Mouse (Mus musculus): ENCODE measurements around the gene Hes7. TPM values are rescaled to one million over a fixed set of nuclear protein-coding genes. Genes with fewer than 3 reads are reported as not detected.

Gene Hes7
- polyA plus RNA-seq, 1 experiment, result 0.44 TPM

DNA sequence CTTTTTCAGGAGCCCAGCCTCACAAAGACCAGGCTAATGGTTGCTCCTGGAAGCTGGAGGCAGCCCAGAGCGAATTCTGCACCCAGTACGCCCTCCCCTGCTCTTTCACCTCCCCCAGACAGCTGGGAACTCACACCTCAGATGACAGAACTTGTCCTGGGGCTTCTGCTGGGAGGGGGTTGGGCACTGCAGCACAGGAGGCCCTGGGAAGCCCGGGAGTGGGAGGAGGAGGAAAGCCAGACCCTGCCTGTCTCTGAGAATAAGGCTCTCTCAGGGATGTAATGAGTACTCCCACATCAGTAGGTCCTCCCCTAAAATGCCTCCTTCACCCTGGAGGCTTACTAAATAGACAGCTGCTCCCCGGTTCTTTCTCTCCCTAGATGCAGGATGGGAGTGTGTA, 33.1 kb upstream of the Hes7 start:
- no peak overlapping the region for H3K27ac ChIP-seq (ENCODE audit: insufficient read depth, low read length)
- no peaks in the 10 kb centered on the region for H3K27me3 ChIP-seq (ENCODE audit: control insufficient read depth, insufficient read depth, low read length)
- no peak overlapping the region for H3K4me3 ChIP-seq (ENCODE audit: extremely low read depth, insufficient read depth, insufficient read length)
- DNase-seq (ENCODE audit: low read depth in 1 of 2, low spot score in 2 of 2), result no peak
- peaks cover 8% of the 10 kb centered on the region for H3K36me3 ChIP-seq (ENCODE audit: control insufficient read depth, insufficient read depth, low read length)
- 71% methylated on average over 4 of the region's 4 CpGs for WGBS
- H3K4me1 ChIP-seq (ENCODE audit: control insufficient read depth, insufficient read depth, insufficient read length), result peaks cover 11% of the 10 kb centered on the region; the same call in 1 of the 2 replicates
- no peak for TF ChIP-seq CTCF (IDR thresholded peaks at IDR 0.05; ENCODE audit: extremely low read depth, insufficient read depth, insufficient read length, insufficient replicate concordance)
- TF ChIP-seq POLR2A (IDR thresholded peaks at IDR 0.05; ENCODE audit: low read depth, low read length), result no peak

GRCm38 (mm10) chr11:69087597-69087996, 32.6 kb upstream of the Hes7 start:
- 73% methylated on average over 2 of the region's 2 CpGs for WGBS
- H3K4me1 ChIP-seq (ENCODE audit: control insufficient read depth, insufficient read depth, insufficient read length), result peaks cover 11% of the 10 kb centered on the region; the same call in 1 of the 2 replicates
- H3K4me3 ChIP-seq (ENCODE audit: extremely low read depth, insufficient read depth, insufficient read length), result no peak overlapping the region
- H3K27me3 ChIP-seq (ENCODE audit: control insufficient read depth, insufficient read depth, low read length), result no peaks in the 10 kb centered on the region
- no peak for DNase-seq (ENCODE audit: low read depth in 1 of 2, low spot score in 2 of 2)
- no peak overlapping the region for H3K27ac ChIP-seq (ENCODE audit: insufficient read depth, low read length)
- H3K36me3 ChIP-seq (ENCODE audit: control insufficient read depth, insufficient read depth, low read length), result peaks cover 8% of the 10 kb centered on the region
- no peak for TF ChIP-seq CTCF (IDR thresholded peaks at IDR 0.05; ENCODE audit: extremely low read depth, insufficient read depth, insufficient read length, insufficient replicate concordance)
- TF ChIP-seq POLR2A (IDR thresholded peaks at IDR 0.05; ENCODE audit: low read depth, low read length), result no peak

- TF ChIP-seq POLR2A (IDR thresholded peaks at IDR 0.05; ENCODE audit: low read depth, low read length), result peak; percentile 60
- TF ChIP-seq CTCF (IDR thresholded peaks at IDR 0.05; ENCODE audit: extremely low read depth, insufficient read depth, insufficient read length, insufficient replicate concordance), result no peak
- H3K4me3 ChIP-seq (ENCODE audit: extremely low read depth, insufficient read depth, insufficient read length), result peak within 1 kb of the TSS; percentile 72
- H3K36me3 ChIP-seq (ENCODE audit: control insufficient read depth, insufficient read depth, low read length), result peaks cover 8% of the 10 kb centered on the region
- no peaks in the 10 kb centered on the region for H3K27me3 ChIP-seq (ENCODE audit: control insufficient read depth, insufficient read depth, low read length)
- H3K27ac ChIP-seq (ENCODE audit: insufficient read depth, low read length), result peak within 1 kb of the TSS; percentile 95
- peak; percentile 65 to 86 for DNase-seq (ENCODE audit: low read depth in 1 of 2, low spot score in 2 of 2)
- peaks cover 11% of the 10 kb centered on the region; the same call in 1 of the 2 replicates for H3K4me1 ChIP-seq (ENCODE audit: control insufficient read depth, insufficient read depth, insufficient read length)
- under 1% methylated on average over 61 of the region's 67 CpGs for WGBS
Observed at GRCm38 (mm10) chr11:69088103-69088855, 31.9 kb upstream of the Hes7 start, which contains the start of gene Vamp2. Gene Vamp2 (plus strand): TSS chr11:69088490.

DNA sequence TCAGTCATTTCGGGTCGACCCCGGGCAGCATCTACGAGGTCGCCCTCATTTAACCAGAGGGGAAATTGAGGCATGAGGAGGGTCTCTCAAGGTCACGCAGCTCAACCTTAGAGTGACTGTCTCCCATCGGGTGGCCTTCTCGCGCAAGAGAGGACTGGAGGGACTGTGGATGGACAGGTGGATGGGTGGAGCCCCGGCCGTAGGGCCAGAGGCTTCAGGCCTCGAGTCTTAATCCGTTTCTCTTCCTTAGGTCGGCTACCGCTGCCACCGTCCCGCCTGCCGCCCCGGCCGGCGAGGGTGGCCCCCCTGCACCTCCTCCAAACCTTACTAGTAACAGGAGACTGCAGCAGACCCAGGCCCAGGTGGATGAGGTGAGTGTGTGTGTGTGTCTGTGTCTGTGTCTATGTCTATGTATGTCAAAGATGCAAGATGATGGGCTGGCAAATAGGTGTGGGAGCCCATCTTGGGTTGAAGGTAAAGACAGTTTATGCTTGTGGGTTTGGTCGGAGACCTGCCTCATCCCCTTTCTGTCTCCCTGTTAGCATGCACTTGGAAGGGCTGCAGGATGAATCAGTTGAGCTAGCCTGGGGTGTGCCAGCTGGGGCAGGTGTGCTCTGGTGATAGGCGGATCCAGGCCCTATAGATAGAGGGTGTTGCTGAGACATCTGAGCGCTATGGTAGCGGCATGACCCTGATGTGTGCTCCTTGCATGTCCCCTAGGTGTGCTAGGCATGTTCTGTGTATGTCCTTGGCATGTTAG, 31.2 kb upstream of the Hes7 start:
- no peak for TF ChIP-seq POLR2A (IDR thresholded peaks at IDR 0.05; ENCODE audit: low read depth, low read length)
- TF ChIP-seq CTCF (IDR thresholded peaks at IDR 0.05; ENCODE audit: extremely low read depth, insufficient read depth, insufficient read length, insufficient replicate concordance), result no peak

GRCm38 (mm10) chr11:69089616-69090290, 30.5 kb upstream of the Hes7 start:
- 88% methylated on average over 12 of the region's 12 CpGs for WGBS
- H3K27ac ChIP-seq (ENCODE audit: insufficient read depth, low read length), result no peak overlapping the region

More for the DNA sequence above, 31.2 kb upstream of the Hes7 start:
- 10% methylated on average over 25 of the region's 25 CpGs for WGBS
- Histone ChIP-seq H3K27me3 (ENCODE audit: control insufficient read depth, insufficient read depth, low read length) (no peaks in the 10 kb centered on the region), H3K4me3 (ENCODE audit: extremely low read depth, insufficient read depth, insufficient read length) (peak overlapping the region; percentile 72), H3K4me1 (ENCODE audit: control insufficient read depth, insufficient read depth, insufficient read length) (peaks cover 11% of the 10 kb centered on the region; the same call in 1 of the 2 replicates), H3K27ac (ENCODE audit: insufficient read depth, low read length) (peak overlapping the region; percentile 95), H3K36me3 (ENCODE audit: control insufficient read depth, insufficient read depth, low read length) (peaks cover 8% of the 10 kb centered on the region)
- no peak for DNase-seq (ENCODE audit: low read depth in 1 of 2, low spot score in 2 of 2)

GRCm38 (mm10) chr11:69090367-69090766, 29.8 kb upstream of the Hes7 start:
- H3K4me3 ChIP-seq (ENCODE audit: extremely low read depth, insufficient read depth, insufficient read length), result no peak overlapping the region
- WGBS, result 84% methylated on average over 6 of the region's 6 CpGs
- H3K27ac ChIP-seq (ENCODE audit: insufficient read depth, low read length), result no peak overlapping the region
- H3K4me1 ChIP-seq (ENCODE audit: control insufficient read depth, insufficient read depth, insufficient read length), result peaks cover 11% of the 10 kb centered on the region; the same call in 1 of the 2 replicates
- H3K27me3 ChIP-seq (ENCODE audit: control insufficient read depth, insufficient read depth, low read length), result no peaks in the 10 kb centered on the region
- TF ChIP-seq POLR2A (IDR thresholded peaks at IDR 0.05; ENCODE audit: low read depth, low read length), result no peak
- no peak for TF ChIP-seq CTCF (IDR thresholded peaks at IDR 0.05; ENCODE audit: extremely low read depth, insufficient read depth, insufficient read length, insufficient replicate concordance)
- peaks cover 8% of the 10 kb centered on the region for H3K36me3 ChIP-seq (ENCODE audit: control insufficient read depth, insufficient read depth, low read length)
- no peak for DNase-seq (ENCODE audit: low read depth in 1 of 2, low spot score in 2 of 2)

More at GRCm38 (mm10) chr11:69089616-69090290, 30.5 kb upstream of the Hes7 start:
- no peaks in the 10 kb centered on the region for H3K27me3 ChIP-seq (ENCODE audit: control insufficient read depth, insufficient read depth, low read length)
- H3K4me1 ChIP-seq (ENCODE audit: control insufficient read depth, insufficient read depth, insufficient read length), result peaks cover 11% of the 10 kb centered on the region; the same call in 1 of the 2 replicates
- H3K36me3 ChIP-seq (ENCODE audit: control insufficient read depth, insufficient read depth, low read length), result peaks cover 8% of the 10 kb centered on the region
- TF ChIP-seq CTCF (IDR thresholded peaks at IDR 0.05; ENCODE audit: extremely low read depth, insufficient read depth, insufficient read length, insufficient replicate concordance), result no peak
- TF ChIP-seq POLR2A (IDR thresholded peaks at IDR 0.05; ENCODE audit: low read depth, low read length), result no peak
- peak overlapping the region; percentile 72; the same call in 1 of the 2 replicates for H3K4me3 ChIP-seq (ENCODE audit: extremely low read depth, insufficient read depth, insufficient read length)
- DNase-seq (ENCODE audit: low read depth in 1 of 2, low spot score in 2 of 2), result no peak
